Mouse (Mus musculus) right cerebral cortex, postnatal 4 days (tissue): ENCODE data around the gene Dync1li1.

Experiments used
- DNase-seq: peaks from one replicate; pipeline ENCODE4 v3.0.0-alpha.2; 2022

Gene Dync1li1

DNA sequence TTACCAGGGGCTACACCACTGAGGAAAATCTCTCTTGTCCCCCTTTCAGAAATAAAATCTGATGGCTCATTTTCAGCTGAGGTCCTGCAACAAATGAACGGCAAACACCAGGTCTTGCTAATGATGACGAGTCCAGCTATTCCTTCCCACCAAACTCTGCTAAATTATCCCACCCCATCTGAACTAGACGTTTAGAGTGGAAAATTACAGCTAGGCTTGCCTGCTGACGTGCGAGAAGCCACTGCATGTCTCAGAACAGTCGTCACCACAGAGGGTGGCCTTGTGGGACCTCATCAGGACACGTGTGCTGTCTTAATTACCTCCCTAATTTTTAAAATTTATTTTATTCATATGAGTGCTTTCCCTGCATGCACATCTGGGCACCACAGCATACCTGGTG is 83.0 kb downstream of the Dync1li1 start:
- no peak for DNase-seq
